Mouse (Mus musculus): ENCODE measurements at regions not wholly inside any gene's neighbourhood (a gene's known extent, or its start where the extent isn't known, plus 50 kb on each side); places are given as distances from the start of the nearest gene placed in this dataset.

- ATAC-seq (no peak), DNase-seq (ENCODE audit: low read depth, low spot score) (no peak)
- CTCF ChIA-PET, result no interaction called here
- in situ Hi-C loops (cut with MboI; ENCODE audit: low pct_unique_long_range_greater_than_20kb), result no loop called here
- no peak for TF ChIP-seq CTCF (IDR thresholded peaks at IDR 0.05)
- POLR2A ChIA-PET, result no interaction called here
- no peaks in the 10 kb centered on the region for H3K27me3 ChIP-seq
Measured at GRCm38 (mm10) chr3:112985094-112985636, 273.5 kb downstream of the Amy2a5 start.

DNA sequence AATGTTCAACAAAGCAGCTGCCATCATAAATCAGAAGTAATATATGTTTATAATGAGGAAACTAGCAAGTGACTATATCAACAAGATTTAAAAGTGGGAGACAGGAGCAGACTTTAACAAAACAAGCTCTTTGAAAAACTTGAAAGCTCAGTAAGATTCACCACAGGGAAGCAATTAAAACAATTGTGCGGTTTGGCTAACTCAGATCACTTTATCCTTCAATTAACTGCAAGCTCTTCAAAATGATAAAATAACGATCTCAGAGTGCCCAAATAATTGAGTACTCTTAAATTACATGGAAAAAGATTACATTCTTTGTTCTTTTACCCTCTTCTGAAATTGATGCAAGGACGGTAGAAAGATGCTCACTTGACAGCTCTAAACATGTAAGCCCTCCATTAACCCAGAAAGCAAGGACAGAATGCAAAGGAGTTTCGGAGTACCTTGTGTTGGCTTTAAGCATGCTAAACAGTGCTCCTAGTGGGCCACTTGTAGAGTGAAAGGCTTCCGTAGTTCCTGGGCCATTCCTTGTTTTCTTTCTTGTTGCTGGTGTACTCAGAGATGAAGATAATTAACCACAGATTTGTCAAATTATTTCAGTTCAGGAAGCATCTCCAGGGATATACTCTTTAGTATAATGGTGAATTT, 305.1 kb downstream of the Amy2a5 start:
- ATAC-seq (no peak), DNase-seq (ENCODE audit: low read depth, low spot score) (no peak)
- H3K27me3 ChIP-seq, result no peaks in the 10 kb centered on the region
- CTCF ChIA-PET, result interaction anchor here (1.5 kb wide), 1 partner anchor 12 kb away, joined by 4 read pairs; no protein-coding TSS in a partner anchor
- TF ChIP-seq CTCF (IDR thresholded peaks at IDR 0.05), result no peak
- in situ Hi-C loops (cut with MboI; ENCODE audit: low pct_unique_long_range_greater_than_20kb), result no loop called here
- POLR2A ChIA-PET, result no interaction called here

GRCm38 (mm10) chr3:112952227-112952626, 306.4 kb downstream of the Amy2a5 start:
- POLR2A ChIA-PET, result no interaction called here
- ATAC-seq (no peak), DNase-seq (ENCODE audit: low read depth, low spot score) (no peak)
- CTCF ChIA-PET, result interaction anchor here (1.5 kb wide), 1 partner anchor 11 kb away, joined by 4 read pairs; no protein-coding TSS in a partner anchor
- in situ Hi-C loops (cut with MboI; ENCODE audit: low pct_unique_long_range_greater_than_20kb), result no loop called here
- TF ChIP-seq CTCF (IDR thresholded peaks at IDR 0.05), result no peak
- no peaks in the 10 kb centered on the region for H3K27me3 ChIP-seq

GRCm38 (mm10) chr3:112942036-112942626, 316.5 kb downstream of the Amy2a5 start:
- ATAC-seq (no peak), DNase-seq (ENCODE audit: low read depth, low spot score) (no peak)
- CTCF ChIA-PET, result interaction anchor here (1.0 to 1.5 kb wide), 2 partner anchors 11 to 16 kb away, joined by 3 to 4 read pairs; no protein-coding TSS in a partner anchor
- peak; percentile 27 for TF ChIP-seq CTCF (IDR thresholded peaks at IDR 0.05)
- POLR2A ChIA-PET, result no interaction called here
- in situ Hi-C loops (cut with MboI; ENCODE audit: low pct_unique_long_range_greater_than_20kb), result no loop called here
- H3K27me3 ChIP-seq, result no peaks in the 10 kb centered on the region
